Mouse (Mus musculus): Measurements from ENCODE around the gene B230118H07Rik.

B230118H07Rik gene

DNA sequence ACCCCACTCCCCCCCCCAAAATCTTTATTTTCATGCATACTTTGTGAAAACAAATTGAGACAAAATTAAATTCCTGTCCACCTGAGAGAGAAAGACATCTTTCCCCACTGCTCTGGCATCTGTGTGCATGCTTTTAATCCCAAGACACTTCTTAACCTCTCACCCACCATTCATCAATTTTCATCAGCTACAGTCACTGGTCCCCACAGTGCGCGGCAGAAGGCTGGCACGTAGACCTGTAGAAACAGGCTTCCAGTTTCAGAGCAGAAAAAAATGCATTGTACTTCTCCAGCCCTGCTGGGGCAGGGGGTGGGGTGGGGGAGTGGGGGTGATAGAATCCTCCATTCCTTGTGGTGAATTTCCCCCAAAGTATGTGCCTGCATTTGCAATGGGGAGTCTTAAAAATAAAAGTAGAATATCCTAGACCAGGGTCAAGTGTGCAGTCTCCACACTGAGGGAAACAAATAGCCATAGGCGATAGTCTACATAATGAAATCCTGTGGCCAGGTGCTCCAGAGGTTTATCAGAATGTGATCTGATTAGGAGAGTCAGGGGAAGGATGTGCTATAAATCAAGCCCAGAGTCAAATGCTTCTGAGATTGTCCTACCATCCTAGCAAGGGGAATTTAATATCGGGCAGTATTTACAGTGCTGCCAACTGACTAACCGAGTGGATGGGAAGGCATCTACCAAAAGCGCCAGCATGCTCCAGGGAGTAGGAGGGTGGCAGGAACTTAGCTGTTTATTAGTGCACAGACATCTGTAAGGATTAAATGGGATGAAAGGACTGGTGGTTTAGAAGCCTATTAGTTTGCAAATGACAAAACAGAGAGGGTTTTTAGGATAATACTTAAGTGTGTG lies 10.1 kb downstream of the B230118H07Rik start:
- no peak for DNase-seq

DNA sequence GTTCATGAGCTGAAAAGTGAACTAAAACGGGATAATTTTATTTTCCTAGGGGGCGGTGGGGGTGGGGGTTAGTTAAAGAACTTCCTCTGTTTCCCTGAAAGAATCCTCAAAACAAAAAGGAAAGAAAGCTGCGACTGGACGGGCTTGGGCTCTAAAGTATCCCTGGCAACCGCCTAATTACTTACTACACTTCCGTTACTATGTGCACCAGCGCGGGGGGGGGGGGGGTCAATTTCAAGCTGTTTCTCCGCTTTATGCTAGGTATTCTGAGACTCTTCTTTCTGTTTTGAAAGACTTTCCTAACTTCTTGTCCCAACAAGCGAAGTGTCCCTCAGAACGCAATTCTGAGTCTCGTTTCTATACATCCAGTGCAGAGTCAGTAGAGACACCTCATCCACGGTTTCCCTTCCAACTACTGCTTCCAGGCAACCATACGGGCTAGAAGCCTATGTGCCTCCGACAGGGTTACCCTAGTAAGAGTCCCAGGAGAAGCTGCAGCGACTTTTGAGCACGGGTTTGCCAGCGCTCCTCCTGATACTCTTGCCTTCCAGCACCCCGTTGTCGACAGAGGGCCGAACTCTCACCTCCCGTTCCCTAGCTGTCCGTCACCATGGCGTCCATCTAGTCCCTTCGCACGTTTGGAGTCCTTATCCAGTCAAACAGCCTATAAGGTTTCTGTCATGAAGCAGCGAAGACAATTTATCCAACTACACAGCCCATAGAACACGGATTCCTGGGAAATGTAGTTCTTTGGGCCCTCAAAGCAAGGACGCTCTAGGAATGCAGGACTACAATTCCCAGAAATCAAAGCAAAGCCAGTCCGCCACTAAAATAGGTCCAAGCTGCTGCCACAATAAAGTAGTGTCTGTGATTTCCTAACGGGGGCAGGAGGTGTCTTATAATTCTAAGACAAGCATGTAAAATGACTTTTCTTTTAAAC lies 20.8 kb downstream of the B230118H07Rik start:
- DNase-seq, result peak; percentile 86 to 90

DNA sequence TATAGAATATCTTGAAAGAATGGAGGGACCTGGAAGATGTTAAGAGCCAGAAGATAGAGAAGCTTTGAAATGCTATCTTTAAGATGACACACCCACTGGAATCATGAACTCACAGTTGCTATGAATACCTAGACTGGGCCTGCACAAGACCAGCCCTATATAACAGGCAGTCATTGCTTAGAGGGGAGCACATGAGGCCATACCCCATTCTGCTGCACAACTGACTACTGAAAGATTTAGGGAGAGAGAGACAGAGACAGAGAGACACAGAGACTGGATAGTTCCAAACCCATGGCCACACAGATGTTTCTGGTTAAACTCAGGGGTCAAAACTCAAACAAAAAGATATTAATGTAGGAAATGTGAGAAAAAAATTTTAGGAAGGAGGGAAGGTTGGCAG lies 22.1 kb downstream of the B230118H07Rik start:
- no peak for DNase-seq

DNA sequence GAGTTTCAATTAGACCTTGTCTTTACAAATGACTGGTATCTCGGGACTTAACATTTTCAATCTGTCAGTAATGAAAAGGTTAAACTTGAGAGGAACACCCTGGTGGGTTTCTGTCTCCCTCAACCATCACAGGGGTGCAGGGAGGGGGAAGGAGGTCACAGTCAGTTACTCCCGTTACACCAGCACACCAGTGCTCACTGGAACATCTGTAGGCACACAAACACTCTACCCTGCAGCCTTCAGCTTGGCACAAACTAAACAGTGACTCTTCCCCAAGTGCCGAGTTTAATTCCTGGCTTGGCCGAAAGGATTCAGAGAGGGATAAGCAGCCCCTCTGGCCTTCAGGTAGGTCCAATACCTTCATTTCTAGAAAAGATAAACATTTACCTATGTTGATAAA lies 24.8 kb downstream of the B230118H07Rik start, which contains the start of gene Rag2:
Rag2 (plus strand) TSS at position 193 of the 400 bp plus-strand sequence.
- no peak for DNase-seq

DNA sequence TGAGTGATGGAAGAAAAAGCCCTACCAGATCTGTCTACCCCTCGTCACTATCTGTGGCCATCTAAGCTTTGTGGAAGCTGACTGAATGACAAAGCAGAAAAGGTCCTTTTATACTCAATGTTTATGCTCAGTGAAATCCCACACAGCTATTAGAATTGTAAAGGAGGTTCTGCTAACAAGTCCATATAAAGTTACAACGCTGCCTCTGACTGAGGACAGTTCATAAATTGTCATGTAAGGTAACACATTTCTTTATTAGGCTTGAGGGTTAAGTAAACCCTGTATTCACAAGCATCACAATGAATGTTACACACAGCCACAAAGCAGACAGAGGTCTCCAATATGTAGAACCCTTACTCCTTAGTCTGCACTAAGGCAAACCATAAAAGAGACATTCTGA lies 25.3 kb downstream of the B230118H07Rik start:
- DNase-seq, result no peak

DNA sequence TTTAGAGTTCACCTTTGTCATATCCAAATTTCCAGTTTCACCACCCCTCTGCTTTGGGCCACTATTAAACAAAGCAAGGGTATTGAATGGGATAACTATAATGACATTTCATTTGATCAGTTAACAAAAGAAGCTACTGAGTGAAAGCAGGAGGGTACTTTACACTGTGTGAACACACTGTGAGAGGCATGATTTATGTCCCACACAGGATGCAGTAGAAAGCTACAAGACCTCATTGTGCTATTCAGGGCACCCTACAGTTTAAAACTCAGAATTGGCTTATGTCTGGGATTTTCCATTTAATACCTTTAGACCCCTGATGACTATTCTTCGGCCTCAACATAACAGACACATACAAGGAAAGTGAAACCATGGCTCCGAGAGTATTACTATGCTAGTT lies 26.3 kb downstream of the B230118H07Rik start:
- no peak for DNase-seq

DNA sequence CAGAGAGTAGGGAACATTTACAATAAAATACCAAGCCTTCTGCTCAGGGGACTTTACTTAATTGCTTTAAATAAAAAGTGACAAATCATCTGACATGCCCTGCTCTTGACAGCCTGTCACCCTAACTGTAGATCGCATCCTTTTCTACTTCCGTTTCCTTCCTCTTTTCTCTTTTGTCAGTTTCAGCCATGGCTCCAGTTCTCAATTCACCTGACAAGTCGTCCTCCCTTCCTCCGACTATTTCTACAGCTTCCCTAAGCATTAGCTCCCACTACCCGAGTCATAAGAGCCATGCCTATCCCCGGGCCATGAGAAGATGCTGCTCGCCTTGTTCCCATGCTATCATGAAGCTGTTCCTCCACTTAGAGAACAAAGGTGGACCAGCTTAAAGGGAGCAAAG lies 27.7 kb downstream of the B230118H07Rik start:
- DNase-seq, result no peak

DNA sequence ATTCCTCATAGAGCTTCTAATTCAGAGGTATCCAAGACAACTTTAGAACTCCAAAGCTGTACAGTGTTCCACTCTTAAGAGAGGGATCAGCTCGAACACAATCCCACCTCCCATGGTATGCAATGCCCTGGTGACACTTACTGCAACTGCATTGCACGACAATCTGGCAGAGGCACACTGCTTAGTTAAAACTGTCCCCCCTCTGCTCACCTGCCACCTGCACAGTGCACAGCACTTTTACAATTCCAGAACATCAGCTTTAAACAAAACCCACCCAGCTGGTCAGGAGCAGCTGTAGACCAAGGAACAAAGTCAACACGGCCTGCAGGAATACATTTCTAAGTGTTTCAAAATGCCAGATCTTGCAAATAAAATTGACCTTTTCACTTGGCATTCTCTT lies 28.4 kb downstream of the B230118H07Rik start:
- no peak for DNase-seq

DNA sequence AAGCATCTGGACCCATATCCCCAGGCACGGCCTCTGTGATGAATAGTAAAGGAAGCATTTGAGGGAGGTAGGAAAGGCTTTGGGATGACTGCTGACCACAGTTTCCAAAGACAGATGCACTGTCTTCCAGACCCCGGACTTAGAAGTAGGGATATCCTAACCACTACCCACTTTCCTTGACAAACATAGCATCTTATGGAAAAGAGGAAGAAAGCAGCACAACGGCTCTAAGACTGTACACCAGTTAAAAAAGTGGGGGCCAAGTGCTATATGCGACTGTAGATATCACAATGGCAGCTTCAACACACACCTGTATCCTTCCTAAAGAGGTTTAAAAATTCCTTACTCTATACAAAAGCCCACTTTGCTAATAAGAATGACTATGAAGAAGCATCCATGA lies 31.0 kb downstream of the B230118H07Rik start:
- DNase-seq, result no peak

DNA sequence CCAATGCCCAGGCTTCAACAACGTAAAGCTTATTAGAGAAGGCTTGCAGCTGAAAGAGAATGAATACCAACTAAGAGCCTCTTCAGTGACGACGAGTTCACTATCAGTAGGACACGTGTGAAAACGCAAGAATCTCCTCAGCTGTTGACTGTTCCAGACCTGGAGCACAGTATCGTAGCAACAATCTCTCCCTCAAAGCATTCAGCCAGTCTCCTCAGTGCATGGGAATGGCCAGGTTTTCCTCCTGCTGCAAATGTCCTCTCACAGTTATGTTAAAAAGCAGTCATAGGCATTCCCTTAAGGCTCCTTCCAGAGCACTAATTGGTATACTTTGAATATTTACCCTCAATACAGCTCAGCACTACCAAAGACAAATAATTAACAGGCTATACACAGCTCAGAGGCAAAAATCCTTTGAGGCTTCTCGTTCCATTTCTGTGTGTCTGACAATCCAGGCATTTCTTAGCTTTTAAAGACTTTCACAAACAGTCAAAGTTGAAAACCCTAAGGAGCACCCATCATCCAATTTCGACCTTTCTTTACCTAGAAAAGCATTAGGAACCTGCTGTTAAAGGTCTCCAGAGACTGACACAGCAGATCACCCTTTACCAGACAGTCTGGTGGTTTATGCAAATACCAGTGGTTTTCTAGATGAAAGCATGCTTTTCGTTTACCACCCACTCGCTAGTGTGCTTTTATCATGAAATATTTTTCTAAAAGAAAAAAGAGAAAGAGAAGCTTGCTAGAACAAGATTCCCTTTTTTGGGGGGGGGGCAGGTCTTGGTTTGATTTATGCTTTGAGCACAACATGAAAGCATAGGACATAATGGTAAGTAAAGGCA lies 33.6 kb downstream of the B230118H07Rik start:
- no peak for DNase-seq

DNA sequence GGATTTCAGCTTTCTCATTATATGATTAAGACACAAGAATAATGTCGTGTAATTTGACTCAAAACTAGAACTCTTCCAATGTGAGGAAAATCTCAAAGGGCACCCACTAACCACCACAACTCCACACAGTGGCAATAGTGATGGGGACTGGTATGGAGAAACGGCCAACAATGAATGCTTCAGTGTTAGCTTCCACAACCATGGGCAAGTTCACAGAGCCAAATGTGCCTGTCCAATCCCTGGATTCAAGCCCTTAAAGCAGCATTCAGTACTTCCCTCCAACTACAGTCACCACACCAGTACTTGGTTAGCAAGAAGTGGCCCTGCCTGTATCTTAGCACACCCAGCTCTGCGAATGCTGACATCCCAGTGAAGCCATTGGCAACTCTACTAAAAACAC lies 38.5 kb downstream of the B230118H07Rik start:
- DNase-seq, result no peak

DNA sequence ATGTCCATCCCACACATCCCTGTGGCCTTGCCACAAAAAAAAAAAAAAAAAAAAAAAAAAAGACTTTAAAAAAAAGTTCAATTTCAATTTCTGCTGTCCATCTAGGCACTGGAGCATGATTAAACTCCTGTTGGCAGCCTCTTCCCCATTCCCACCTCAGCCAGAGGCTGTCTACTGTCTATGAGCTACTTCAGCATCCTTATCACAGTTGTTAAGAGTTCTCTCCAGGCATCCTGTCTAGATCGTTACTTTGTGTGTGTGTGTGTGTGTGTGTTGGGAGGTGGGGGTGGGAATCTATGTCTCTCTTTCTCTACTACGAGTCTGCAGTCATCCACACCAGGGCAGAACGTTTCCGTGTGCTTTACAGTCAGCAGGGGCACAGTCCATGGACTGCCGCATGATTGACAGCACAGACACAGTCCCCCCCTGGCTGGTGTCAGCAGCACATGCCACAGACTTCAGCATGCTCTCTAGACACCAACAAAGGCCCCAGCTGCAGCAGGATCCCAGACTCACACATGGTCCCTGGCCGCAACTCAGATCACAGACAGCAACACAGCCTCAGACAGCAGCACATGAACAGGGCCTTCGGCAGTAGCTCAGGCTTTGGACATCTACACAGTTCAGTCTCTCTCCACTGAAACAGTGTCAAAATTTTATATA lies 41.0 kb downstream of the B230118H07Rik start:
- peak; percentile 28 to 48 for DNase-seq

DNA sequence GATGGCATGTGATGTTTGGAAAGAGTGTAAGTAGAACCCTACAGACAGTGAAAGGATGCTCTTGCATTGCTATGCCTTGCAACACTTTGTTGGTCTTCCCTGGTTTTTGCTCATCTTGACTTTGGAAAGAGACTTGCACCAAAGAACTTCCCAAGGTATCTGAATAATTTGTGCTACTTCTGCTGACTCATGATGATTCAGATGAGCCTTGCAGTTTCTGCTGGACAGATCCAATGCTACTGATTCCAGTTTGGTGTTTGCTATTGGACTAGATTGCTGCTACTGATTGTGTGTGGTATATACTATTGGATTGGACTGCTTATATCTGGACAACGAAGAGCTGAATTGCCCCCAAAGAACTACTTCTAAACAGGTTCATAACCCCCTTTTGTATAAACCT lies 46.2 kb downstream of the B230118H07Rik start:
- no peak for DNase-seq

DNA sequence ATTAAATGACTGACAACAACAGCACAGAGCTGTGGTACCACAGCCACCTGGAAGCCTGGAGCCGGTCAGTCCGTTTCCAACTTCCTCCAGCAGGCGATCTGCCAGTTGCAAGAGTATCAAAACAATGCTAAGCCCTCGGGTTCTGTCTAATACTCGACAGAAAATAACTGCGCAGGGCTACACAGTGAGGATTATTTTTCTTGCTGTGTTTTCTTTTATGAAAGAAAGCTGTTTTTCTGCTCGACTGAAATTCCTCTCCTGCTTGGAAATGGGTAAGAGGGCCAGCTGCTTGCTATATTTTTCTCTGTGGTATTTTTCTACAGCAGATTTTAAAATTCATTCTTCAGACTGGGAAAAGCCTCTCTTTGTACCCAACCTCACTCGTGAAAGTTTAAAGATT lies 48.6 kb downstream of the B230118H07Rik start:
- DNase-seq, result peak; percentile 76 to 81

DNA sequence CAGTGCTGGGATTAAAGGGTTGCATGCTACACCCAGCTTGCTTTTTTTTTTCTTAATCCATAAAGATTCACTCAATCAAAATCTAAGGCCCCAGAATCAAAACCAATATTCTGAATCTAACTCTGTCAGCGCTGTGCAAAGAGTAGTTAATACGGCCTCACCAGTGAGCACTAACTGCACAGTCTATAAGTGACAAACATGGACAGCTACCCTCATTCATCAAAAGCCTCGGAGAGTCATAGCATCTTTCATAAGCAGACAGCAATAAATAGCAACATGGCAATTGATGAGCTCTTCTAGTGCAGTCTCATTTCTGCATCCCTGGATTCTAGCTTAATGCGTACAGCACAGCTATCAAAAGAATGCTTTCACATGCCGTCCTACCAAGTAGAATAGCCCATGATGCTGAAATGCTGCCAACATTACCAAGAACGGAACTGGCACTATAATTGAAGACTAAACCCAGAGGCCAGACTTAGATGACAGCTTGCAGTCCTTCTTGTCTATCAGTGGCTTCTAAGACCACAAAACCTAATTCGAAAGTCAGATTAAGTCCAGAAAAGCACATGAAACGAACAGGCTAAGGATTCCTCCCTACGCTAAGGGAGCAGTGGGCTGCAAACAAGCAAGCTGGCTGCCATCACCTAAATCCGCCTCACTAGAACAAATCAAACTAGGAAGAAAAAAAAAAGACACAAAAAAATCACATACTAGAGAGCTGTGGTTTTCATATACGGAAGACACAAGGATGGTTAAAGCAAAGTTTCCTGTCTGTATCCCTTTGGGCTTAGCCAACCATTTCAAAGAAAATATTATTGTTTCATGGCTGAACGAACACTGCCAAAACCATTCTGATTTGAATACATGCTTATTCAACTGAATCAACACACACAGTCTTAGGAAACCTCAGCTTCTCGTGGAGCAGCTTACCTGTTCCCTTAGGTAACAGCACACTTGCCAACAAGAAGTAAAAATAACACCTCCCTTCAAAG lies 50.8 kb downstream of the B230118H07Rik start:
- DNase-seq, result peak; percentile 64 to 81

DNA sequence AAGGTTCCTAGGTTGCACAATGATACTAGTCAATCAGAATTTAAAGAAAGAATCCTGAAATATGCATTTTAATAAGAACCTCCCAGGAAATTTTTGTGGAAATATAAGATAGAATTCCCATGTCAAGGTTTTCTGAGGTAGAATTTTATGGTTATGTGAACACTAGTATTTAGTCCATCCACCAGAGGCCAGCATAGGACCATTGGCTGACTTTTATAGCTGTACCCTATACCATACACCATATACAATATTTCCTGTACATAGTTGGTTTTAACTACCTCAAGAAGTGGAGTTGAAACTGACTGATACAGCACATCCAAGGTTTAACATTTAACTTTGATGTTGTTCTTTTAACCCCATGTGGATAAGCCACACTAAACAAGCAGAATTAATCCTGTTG lies 52.1 kb downstream of the B230118H07Rik start:
- peak; percentile 54 to 57 for DNase-seq

DNA sequence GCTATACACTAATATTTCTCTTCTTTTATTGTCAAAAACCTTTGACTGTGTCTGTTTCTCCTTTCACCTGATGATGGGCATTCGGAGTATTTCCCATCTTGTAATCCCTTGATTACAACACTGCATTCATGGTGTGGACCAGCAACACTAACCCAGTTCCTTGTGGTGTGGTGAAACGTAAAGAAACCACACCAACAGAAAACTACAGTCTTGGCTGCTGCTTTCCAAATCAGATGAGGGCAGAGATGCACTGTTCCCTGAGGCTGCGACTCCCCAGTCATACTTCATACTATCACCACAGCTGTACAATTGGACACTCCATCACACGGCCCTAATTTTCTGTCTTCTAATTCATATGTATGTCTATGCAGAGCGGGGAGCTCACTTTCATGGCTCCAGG lies 54.7 kb downstream of the B230118H07Rik start:
- DNase-seq, result no peak

DNA sequence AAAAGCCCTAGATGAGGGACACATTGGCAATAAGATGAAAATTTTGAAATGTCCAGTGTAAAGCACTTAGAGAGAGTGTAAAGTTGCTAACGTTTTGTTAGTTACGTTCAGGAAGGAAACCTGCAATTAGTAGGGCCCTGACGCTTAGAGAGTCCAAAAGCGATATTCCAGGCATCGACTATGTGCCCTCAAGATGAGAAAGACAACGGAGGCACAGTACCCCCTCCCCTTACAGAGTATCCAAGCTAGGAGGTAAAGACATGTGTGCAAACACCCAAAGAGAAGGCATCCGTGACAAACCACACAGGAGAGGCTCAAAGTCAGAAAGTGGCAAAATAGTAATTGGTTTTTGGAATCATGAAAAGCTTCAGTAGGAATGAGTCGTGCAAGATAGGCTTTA lies 56.4 kb downstream of the B230118H07Rik start:
- peak in 1 of 2 experiments; percentile 9 for DNase-seq

DNA sequence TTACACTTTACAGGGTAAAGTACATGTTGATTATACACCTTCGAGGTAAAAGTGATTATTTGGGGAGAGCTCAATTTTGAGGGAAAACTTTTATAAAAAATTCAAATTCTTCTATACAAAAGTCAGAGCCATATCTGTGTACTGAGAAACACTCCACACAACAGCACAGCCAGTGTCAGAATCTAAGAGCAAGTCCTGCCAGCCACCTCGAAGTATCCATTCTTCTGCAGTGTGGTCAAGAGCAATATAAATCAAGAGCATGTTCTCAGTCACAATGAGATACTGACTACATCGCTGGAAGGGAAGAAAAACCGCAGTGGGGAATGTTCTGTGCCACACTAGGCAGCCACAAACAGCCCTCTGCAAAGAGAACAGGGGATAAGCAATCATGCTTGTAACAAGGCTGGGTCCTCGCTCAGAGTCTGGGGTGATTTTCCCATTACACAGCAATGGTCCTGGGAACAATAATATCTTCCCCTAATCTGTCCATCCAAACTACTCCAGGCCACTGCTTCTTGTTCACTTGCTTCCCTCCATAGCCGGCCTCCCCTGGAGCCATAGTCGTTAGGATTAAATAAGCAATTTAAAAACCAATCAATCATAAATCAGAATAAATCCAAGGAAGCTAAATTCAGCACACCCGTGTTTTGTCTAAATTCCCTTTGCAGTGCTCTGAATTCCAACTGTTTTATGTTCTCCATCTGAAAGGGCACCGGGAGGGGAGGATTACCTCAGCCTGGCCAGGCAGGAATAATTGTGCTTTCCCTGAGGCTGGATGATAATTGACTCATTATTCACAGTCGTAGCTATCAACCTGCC lies 57.1 kb downstream of the B230118H07Rik start:
- peak; percentile 55 to 57 for DNase-seq

DNA sequence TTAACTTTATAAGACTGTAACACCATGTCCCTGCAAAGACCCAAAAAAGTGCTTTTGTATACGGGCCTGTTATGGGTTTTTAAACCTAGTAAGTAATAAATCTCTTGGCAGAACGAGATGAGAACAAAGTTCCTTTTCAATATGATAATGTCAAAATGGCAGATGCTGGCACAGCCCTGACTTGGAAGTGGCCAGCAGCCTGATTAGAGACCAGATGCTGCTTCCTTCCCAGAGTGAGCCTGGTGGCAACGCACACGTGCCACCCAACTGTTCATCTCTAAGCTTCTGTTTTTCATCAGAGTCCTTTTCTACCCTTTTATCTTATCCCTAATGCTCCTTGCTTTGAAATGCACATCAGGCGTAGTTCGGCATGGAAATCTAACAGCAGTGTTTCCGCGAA lies 58.0 kb downstream of the B230118H07Rik start:
- DNase-seq, result peak; percentile 54 to 62

Measured in cerebellum, postnatal 10 days (tissue).